Mouse (Mus musculus): ENCODE results near the gene Vwa2.

Gene Vwa2

GRCm38 (mm10) chr19:56873816-56874600, at the start of gene Vwa2:
Gene Vwa2, plus strand, starts transcription at chr19:56874249.
- DNase-seq (ENCODE audit: low read depth, low spot score): peak; percentile 12

- DNase-seq (ENCODE audit: low read depth, low spot score): no peak
Observed at GRCm38 (mm10) chr19:56826047-56826631, 47.9 kb upstream of the Vwa2 start, which contains the start of gene Tdrd1. Gene Tdrd1, plus strand, starts transcription at chr19:56826209.

DNA sequence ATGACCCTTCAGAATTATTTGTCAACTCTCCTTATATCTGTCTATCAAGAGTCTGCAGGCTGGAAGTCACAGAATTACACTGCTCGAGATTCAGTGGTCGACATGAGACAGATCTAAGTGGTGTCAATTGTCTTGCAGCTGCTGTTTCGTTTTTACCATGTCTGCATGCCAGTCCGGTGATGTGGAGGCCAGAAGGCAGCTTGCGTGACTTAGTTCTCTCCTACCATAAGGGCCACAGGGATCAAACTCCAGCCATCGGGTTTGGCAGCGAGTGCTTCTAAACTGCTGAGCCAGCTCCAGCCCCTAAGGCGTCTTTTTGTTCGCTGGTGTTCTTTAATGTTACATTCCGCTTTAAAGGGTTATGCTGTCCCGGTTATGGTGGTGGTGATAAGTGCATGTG, 45.7 kb upstream of the Vwa2 start:
- no peak for DNase-seq (ENCODE audit: low read depth, low spot score)

DNA sequence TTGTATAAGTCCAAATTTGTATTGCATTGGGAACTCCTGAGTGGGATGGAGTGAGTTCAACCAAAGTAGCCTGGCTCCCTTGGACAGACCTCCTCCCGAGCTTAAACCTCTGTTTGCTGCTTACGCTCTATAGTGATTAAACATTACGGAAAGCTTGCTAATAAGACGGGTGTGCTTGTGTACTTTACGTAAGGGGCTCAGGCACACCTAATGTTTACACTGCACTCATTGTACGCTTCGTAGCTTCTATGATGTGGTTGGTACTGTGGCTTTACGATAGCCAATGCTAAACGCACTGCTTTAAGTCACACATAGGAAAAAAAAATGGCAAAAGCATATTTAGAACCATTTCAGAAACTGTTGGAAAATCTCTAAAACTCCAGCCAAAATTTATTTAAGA, 44.8 kb upstream of the Vwa2 start:
- no peak for DNase-seq (ENCODE audit: low read depth, low spot score)

GRCm38 (mm10) chr19:56830163-56830562, 43.9 kb upstream of the Vwa2 start:
- DNase-seq (ENCODE audit: low read depth, low spot score): no peak

DNA sequence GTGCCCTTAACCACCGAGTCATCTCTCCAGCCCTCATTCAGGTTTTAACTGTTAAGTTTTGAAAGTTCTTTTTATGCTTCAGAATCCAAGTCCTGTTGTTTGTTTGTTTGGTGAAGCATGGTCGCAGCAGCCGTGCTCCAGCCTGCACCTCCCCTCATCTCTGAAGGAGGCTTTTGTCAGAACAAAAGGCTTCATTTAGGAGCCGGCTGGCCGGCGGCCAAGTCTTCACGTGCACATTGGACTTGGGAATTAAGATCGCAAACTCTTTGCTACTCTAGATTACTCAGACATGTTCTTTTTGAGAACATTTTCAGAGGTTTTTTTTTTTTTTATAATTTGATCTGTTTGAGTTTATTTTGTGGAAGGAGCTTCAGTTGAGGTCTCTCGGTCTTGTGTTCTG, 38.7 kb upstream of the Vwa2 start:
- no peak for DNase-seq (ENCODE audit: low read depth, low spot score)

DNA sequence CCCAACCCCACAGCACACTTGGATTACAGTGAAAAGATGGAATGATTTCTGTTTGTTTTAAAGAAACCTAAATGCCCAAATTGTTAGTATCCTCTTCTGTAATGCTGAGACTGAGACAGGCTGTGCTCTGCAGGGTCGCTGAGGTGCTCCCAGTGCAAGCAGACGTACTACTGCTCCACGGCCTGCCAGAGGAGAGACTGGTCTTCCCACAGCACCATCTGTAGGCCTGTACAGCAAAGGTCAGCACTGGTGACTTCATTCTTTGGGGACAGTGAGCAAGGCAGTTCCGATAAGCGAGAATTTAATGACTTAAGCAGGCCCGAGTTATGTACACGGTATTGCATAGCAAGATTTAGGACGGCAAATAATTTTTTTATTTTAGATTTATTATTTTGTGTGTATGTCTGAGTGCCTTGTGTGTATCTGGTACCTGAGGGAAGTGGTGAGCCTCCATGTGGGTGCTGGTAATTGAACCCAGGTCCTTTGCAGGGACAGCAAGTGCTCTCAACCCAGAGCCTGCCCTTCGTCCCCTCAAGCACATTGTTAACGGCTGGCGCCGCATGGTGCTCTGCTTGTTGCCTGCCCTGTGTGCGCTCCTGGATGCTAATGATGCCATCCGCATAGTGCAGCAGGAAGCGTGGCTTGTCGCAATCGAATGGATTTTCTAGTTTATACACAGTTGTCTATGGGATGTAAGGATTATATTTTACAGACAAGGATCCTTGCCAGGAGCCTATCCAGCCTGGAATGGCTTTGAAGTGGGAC, 34.9 kb upstream of the Vwa2 start:
- DNase-seq (ENCODE audit: low read depth, low spot score): peak; percentile 19

DNA sequence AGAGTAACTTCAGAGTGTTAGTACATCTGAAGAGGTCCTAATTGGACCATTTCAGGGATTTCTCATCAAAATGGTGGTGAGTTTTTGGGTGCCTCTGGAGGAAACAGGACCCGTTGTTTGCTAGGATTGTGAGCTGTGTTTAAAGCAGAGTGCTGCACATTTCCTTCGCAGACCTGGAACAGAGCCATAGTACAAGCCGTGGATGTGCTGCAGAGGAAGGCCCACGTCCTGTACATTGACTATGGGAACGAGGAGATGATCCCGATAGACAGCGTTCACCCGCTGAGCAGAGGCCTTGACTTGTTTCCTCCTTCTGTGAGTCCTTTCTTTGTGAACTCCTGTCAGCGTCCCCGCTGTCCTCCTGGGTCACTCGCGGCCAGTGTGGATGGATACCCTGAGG, 31.1 kb upstream of the Vwa2 start:
- DNase-seq (ENCODE audit: low read depth, low spot score): no peak

DNA sequence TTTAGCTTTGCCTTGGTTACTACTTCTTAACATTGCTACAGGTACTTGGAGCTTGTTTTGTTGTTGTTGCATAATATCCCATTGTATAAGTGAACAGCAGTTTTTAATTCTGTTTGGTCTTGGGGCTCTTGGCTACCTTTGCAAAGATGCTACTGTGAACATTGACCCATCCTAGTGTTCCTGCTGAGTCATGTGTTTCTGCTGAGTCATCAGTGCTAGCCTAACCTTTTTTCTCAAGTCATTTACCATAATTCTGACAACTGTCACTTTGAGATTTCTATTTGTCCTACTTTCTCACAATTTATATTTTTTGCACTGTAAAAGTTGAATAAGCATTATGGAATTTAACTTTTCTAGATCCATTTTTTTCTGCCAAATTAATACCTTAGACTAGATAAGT, 21.5 kb upstream of the Vwa2 start:
- no peak for DNase-seq (ENCODE audit: low read depth, low spot score)

DNA sequence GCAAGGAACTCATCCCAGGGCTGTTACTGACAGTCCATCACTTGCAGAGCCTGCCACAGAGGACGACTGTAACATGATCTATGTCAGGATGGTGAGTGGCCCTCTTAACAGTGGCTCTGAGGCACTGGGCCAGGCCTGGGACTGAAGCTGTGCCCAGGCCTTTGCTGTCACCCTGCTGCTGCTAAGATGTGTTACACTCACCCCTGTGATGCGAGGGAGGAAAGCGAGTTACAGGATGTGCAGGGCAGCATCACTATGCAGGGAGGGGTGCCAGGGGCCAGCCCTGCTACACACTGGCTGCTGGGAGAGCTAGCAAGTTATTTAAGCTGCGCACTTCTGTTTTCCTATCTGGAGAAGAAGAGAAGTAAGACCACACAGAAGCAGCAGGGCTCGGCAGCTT, 17.6 kb upstream of the Vwa2 start:
- no peak for DNase-seq (ENCODE audit: low read depth, low spot score)

GRCm38 (mm10) chr19:56867701-56868100, 6.3 kb upstream of the Vwa2 start:
- no peak for DNase-seq (ENCODE audit: low read depth, low spot score)

- DNase-seq (ENCODE audit: low read depth, low spot score): peak; percentile 3
Observed at GRCm38 (mm10) chr19:56874601-56875315, 709 bp downstream of the Vwa2 start.

GRCm38 (mm10) chr19:56877364-56877763, 3.3 kb downstream of the Vwa2 start:
- DNase-seq (ENCODE audit: low read depth, low spot score): peak; percentile 21

GRCm38 (mm10) chr19:56887879-56888278, 13.8 kb downstream of the Vwa2 start:
- DNase-seq (ENCODE audit: low read depth, low spot score): peak; percentile 39

DNA sequence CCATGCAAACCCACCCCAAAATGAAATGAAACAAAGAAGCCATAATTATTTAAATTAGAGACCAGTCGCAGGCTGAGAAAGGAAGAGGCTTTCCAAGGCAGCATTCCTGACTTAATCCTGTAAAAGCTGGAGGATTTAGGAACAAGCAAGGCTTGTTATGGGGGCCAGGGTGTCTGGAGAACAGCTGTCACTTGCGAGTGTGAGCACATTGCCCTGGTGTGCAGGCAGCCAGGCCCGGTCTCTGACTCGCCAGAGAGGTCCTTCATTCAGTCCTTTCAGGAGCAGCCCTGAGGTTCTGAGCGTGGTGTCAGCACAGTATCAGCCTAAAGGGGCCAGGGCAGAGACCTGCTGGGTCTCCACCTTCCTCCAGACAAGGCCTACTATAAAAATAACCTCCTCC, 14.6 kb downstream of the Vwa2 start:
- DNase-seq (ENCODE audit: low read depth, low spot score): no peak

DNA sequence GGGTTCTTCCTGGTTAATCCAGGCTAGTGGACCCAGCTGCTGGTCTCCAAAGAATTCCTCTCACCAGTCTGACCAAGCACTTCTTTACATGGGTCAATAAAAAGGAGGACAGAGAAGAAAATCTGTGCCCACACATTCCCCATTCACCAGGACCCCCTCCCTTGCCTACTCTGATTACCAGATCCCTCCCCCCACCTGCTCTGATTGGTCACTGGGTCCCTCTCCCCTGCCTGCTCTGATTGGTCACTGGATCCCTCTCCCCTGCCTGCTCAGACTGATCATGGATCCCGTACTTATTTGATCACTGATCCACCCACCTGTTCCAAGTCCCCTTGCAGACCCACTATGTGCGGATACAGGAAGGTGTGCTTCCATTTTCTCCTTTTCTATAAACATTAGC, 17.4 kb downstream of the Vwa2 start:
- DNase-seq (ENCODE audit: low read depth, low spot score): no peak

DNA sequence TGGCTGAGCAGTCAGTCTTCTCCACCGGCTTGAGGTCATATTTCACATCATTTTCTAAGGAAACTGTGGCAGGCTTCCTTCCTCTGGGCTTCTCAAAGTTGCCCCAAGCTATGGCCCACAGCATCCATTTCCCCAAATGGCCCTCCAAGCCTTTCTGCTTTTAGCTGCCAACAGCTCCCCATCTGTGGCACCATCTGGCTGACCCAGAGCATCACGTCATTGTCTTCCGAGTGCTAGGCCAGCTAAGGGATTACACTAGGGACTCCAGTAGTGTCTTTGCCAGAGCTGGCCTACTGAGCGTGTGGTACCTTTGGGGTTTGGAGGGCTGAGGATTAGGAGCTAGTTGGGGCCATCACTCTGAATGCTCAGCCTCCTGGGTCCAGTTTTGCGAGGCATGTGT, 18.5 kb downstream of the Vwa2 start:
- peak; percentile 81 for DNase-seq (ENCODE audit: low read depth, low spot score)

DNA sequence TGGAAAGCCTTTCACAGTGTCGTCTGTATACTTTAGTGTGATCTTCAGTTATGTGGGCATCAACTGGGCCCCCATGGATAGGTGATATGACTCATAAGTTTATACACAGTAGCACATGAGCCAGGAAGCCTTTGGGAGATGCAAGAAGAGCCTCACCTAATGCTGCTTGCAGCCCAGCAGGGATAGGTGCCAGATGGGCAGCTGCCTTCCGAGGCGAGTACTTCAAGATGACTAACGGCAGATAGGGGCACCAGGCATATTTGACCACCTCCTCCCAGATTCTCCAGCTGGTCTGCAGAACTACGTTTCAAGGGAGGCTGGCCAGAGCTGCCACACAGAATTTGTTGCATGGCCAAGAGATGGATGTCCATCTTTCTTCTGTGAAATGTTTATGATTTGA, 19.3 kb downstream of the Vwa2 start:
- DNase-seq (ENCODE audit: low read depth, low spot score): peak; percentile 25

DNA sequence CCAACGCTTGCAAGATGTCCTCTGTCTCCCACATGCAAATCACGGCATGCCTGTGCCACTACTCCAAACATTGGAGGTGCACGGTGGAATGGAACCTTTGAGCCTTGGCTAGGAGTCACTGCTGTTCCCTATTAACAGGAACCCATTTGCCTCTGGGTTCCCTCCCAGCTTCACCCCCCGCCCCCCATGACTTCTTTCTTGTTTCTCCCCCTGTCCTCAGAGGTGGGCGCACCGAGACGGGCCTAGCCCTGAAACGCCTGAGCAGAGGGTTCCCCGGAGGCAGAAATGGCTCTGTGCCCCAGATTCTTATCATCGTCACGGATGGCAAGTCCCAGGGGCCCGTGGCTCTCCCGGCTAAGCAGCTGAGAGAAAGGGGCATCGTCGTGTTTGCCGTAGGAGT, 23.6 kb downstream of the Vwa2 start:
- DNase-seq (ENCODE audit: low read depth, low spot score): no peak

DNA sequence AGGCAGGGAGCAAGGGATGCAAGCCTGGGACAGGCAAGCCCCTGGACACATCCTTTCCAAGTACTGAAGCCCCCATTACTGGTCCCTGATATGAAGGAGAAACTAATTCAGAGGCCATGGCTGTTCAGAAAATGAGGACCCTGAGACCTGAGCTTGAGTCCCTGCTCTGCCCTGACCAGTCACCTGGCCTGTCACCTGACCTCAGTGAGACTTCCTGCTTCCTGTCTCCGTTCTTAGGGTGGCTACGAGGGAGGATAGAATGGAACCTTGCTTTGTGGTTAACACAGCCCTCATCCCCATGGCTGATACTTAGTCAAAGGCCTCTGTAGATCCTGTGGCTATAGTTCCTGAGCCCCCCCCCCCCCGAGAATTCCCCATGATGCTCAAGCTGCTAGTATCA, 30.0 kb downstream of the Vwa2 start:
- DNase-seq (ENCODE audit: low read depth, low spot score): no peak

- DNase-seq (ENCODE audit: low read depth, low spot score): no peak
Observed at GRCm38 (mm10) chr19:56905395-56905794, 31.3 kb downstream of the Vwa2 start.

- no peak for DNase-seq (ENCODE audit: low read depth, low spot score)
Observed at GRCm38 (mm10) chr19:56907850-56908249, 33.8 kb downstream of the Vwa2 start.
